Mouse (Mus musculus): ENCODE measurements around the gene Bax.
"Not testable (repeated sequence)": the region's sequence is repeated elsewhere in the genome, so short reads cannot be mapped to it uniquely, and the experiment has no call there.

Bax gene

DNA sequence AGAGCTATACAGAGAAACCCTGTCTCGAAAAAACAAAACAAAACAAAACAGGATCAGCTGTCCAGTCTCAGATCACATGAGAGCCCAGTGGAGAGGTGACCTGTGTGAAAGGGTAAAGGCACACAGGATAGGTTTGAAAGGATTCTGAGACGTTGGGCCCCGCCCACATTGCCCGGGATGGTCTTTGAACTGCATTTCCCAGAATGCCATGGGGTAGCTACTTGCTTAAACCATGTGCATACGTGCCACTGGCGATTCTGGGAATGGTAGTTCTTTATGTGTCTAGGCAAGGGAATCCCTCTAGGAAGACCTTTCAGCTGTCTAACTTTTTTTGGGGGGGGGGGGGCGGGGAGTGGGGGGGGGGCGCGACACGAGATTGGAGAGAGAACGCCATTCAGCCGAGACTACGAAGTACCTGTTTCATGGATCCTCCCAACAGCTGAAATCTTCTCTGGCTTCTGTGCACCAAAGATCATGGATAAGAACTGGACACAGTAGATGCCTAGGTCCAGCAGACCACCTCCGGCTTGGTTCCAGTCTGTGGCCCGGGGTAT is 14.8 kb upstream of the Bax start, which contains the start of gene Tulp2:
Tulp2 (plus strand) TSS at position 504 of the 554 bp plus-strand sequence.
- DNase-seq (ENCODE audit: low read depth, low spot score), result no peak

GRCm38 (mm10) chr7:45480310-45480709 is 13.6 kb upstream of the Bax start:
- DNase-seq (ENCODE audit: low read depth, low spot score), result not testable (repeated sequence)

- no peak for DNase-seq (ENCODE audit: low read depth, low spot score)
Observed at GRCm38 (mm10) chr7:45478774-45479173, 12.1 kb upstream of the Bax start.

GRCm38 (mm10) chr7:45477003-45477402 is 10.3 kb upstream of the Bax start:
- no peak for DNase-seq (ENCODE audit: low read depth, low spot score)

- DNase-seq (ENCODE audit: low read depth, low spot score), result no peak
Observed at GRCm38 (mm10) chr7:45476453-45476852, 9.8 kb upstream of the Bax start.

- DNase-seq (ENCODE audit: low read depth, low spot score), result no peak
Observed at GRCm38 (mm10) chr7:45475291-45475969, 8.7 kb upstream of the Bax start.

- no peak for DNase-seq (ENCODE audit: low read depth, low spot score)
Observed at GRCm38 (mm10) chr7:45470869-45471268, 4.2 kb upstream of the Bax start.

- DNase-seq (ENCODE audit: low read depth, low spot score), result no peak
Observed at GRCm38 (mm10) chr7:45467090-45467670, 482 bp upstream of the Bax start.

DNA sequence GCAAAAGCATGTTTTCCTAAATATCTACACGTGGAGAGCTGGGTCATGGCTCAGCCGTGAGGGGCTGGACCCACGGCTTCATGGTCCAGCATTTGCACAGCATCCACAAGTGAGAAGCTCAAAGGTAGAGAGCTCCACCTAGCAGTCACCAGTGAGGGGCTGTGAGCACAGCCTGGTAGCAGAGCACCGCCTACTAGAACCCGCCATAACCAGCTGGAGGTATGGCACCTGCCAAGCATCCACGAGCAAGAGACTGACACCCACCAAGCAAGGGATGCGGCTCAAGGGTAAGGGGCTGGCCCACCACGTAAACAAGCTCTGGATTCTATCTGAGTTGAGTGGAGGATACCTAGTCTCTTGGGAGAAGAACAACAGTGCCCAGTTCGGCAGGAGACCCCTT is 1.1 kb downstream of the Bax start:
- DNase-seq (ENCODE audit: low read depth, low spot score), result no peak

GRCm38 (mm10) chr7:45465112-45465511 is 1.6 kb downstream of the Bax start:
- no peak for DNase-seq (ENCODE audit: low read depth, low spot score)

DNA sequence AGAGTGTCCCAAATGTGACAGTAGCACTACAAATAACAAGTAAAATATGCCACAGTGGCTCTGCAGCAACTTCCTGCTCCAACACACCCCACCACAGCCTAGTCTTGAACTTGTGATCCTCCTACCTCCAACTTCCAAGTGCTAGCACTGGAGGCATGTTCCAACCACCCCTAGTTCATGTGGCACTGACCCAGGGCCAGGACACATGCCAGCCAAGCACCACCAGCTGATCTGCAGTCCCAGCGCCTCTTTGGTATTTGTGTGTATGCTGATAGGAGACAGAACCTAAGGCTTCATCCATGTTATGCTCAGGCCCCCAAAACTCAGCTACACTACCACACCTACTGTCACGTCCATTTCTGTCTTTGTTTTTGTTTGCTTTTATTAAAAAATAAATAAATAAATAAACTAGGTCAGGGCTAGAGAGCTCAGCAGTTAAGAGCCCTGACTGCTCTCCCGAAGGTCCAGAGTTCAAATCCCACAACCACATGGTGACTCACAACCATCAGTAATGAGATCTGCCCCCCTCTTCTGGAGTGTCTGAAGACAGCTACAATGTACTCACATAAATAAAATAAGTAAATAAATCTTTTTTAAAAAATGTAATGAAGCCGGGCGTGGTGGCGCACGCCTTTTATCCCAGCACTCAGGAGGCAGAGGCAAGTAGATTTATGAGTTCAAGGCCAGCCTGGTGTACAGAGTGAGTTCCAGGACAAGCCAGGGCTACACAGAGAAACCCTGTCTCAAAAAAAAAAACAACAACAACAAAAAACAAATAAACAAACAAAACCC is 2.5 kb downstream of the Bax start:
- no peak for DNase-seq (ENCODE audit: low read depth, low spot score)

GRCm38 (mm10) chr7:45462868-45463267 is 3.8 kb downstream of the Bax start:
- DNase-seq (ENCODE audit: low read depth, low spot score), result not testable (repeated sequence)

DNA sequence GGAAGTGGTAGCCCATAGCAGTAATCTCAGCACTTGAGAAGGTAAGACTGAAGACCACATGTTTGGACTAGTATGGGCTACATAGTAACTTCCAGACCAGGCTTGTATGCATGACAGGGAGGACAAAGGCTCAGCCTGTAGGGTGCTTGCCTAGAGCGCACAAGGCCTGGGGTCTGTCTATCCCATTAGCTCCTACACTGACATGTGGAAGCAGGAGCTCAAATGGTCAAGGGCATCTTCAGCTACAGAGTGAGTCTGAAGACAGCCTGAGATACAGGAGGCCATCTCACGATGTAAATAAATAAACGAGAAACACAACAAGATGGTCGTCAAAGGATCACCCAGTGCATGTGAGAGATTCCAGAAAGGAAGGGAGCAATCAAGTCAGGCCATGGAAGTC is 4.4 kb downstream of the Bax start:
- no peak for DNase-seq (ENCODE audit: low read depth, low spot score)

DNA sequence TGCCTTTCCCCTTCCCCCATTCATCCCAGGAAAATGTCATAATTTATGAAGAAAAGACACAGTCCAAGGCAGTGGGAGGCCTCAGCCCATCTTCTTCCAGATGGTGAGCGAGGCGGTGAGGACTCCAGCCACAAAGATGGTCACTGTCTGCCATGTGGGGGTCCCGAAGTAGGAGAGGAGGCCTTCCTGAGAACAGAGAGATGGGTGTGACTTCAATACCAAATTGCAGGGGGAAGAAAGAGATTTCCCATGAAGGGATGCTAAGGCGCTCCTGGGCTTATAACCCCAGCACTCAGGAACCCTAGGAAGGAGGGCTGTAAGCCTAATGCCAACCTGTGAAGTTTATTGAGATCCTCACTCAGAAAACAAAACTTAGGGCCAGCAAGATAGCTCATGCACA is 4.9 kb downstream of the Bax start:
- no peak for DNase-seq (ENCODE audit: low read depth, low spot score)

- DNase-seq (ENCODE audit: low read depth, low spot score), result no peak
Observed at GRCm38 (mm10) chr7:45461326-45461725, 5.4 kb downstream of the Bax start.

- DNase-seq (ENCODE audit: low read depth, low spot score), result no peak
Observed at GRCm38 (mm10) chr7:45460860-45461314, 5.8 kb downstream of the Bax start.

DNA sequence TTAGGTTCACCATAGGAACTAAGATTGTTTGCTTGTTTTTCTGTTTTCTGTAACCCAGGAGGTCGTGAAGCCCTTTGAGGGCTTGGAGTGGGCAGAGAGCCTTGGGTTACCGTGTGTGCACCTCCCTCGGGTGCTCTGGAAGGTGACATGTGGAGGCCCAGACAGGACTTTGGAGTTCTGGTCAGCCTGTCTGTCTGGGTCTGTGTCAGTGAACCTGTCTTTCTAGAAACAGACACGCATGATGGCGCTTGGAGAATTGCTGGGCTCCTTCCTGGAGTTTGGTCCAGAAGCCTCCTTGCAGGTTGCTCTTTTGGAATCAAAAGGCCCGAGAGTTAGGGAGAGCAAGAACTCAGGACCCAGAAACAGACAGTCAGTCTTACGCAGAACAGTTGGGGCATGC is 6.3 kb downstream of the Bax start:
- no peak for DNase-seq (ENCODE audit: low read depth, low spot score)

- peak; percentile 99 for DNase-seq (ENCODE audit: low read depth, low spot score)
Observed at GRCm38 (mm10) chr7:45459564-45460140, 7.0 kb downstream of the Bax start, which contains the start of gene Ftl1. Gene Ftl1 (minus strand): TSS chr7:45459884.

DNA sequence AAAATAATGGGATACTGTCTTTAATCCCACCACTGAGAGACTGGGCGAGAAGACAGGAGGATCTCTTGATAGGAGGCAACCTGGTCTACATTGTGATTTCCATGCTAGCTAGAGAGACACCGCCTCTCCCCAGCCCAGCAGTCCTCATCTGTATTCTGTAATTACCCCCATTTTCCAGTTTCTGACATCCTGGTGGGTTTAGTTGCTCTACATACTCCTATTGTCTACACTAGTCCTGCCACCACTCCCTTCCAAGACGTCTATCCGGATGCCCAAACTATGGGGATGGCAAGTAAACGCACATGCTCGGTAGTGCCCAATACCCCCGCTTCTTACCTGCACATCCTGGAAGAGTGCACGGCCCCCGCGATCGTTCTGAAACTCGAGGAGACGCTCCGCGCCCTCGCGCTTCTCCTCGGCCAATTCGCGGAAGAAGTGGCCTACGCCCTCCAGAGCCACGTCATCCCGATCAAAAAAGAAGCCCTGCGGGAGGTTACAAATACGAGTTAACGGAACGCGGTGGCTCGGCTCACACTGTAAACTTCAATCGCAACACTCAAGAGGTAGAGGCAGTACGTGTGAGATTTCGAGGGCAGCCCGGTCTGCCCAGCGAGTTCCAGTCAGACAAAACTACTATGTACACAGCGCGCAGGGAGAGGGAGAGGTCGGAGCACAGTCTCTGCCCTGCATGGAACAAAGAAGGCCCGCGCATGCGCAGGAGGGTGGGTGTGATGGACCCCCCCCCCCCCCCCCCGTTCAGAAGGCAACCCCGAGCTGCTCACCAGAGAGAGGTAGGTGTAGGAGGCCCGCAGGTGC is 7.7 kb downstream of the Bax start:
- DNase-seq (ENCODE audit: low read depth, low spot score), result peak; percentile 65

GRCm38 (mm10) chr7:45457204-45458060 is 9.3 kb downstream of the Bax start:
- no peak for DNase-seq (ENCODE audit: low read depth, low spot score)

All from brain, embryonic 18.5 days (tissue).